Comparison of ENCODE assay signal across 24 mouse cellular contexts in the genomic region with DNA sequence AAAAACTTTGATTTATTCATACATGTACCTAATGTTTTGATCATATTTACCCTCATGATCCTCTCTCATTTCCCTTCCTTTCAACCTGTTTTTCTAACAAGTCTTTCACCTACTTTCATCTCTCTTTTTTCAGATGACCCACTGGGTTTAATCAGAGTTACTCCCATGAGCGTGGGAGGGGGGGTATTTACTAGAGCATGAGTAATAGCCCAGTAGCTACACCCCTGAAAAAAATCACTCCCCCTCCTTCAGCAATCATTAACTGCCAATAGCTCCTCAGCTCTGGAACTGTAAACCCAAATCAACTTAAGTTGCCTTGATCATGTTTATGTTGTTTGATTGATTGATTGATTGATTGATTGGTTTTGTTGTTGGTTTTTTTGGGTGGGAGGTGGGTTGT.
"Had no signal": no experiment of that assay in that cellular context is flagged by ENCODE, and none has a peak within 500 bp of the region (broad histone marks: within the 10 kb centered on the region; RNA-seq: fewer than 3 reads in every experiment).

No protein-coding gene starts in this region.

- H3K27ac ChIP-seq: gastrocnemius, adult 2 months; heart, adult 2 months; heart, embryonic 13.5 days; heart, embryonic 15.5 days; hindbrain, embryonic 13.5 days; hindbrain, embryonic 15.5 days; hindbrain, postnatal 0 days; kidney, postnatal 0 days; limb, embryonic 13.5 days; limb, embryonic 15.5 days; liver, embryonic 12.5 days; liver, embryonic 14.5 days had no signal

- H3K4me3 ChIP-seq: gastrocnemius, adult 2 months; heart, adult 2 months; heart, embryonic 13.5 days; heart, embryonic 15.5 days; hindbrain, embryonic 13.5 days; hindbrain, embryonic 15.5 days; limb, embryonic 13.5 days; limb, embryonic 15.5 days; liver, embryonic 12.5 days had no signal

- H3K27me3 ChIP-seq: heart, embryonic 13.5 days; heart, embryonic 15.5 days; hindbrain, embryonic 13.5 days; hindbrain, embryonic 15.5 days; limb, embryonic 13.5 days; limb, embryonic 15.5 days; liver, embryonic 12.5 days had no signal

- H3K4me1 ChIP-seq: heart, embryonic 13.5 days; heart, embryonic 15.5 days; hindbrain, embryonic 13.5 days; hindbrain, embryonic 15.5 days; limb, embryonic 13.5 days; limb, embryonic 15.5 days; liver, embryonic 12.5 days had no signal

- DNase-seq: gastrocnemius, adult 2 months; gastrocnemius, postnatal 14 days; gastrocnemius, postnatal 36 days; heart, adult 11 months; heart, adult 2 months; heart, postnatal 14 days; heart, postnatal 36 days; kidney, adult 11 months; kidney, adult 8-10 months; kidney, postnatal 36 days; layer of hippocampus, adult 9-11 months; layer of hippocampus, postnatal 36 days; left cerebral cortex, postnatal 4 days had no signal

- H3K4me2 ChIP-seq: heart, embryonic 11.5 days; heart, embryonic 13.5 days; heart, embryonic 15.5 days; hindbrain, embryonic 13.5 days; hindbrain, embryonic 15.5 days; limb, embryonic 13.5 days; limb, embryonic 15.5 days; liver, embryonic 12.5 days had no signal

- H3K9me3 ChIP-seq: heart, embryonic 13.5 days; heart, embryonic 15.5 days; hindbrain, embryonic 13.5 days; hindbrain, embryonic 15.5 days; limb, embryonic 13.5 days; limb, embryonic 15.5 days; liver, embryonic 12.5 days had no signal

- ATAC-seq: hindbrain, postnatal 0 days; liver, embryonic 12.5 days had no signal

- H3K36me3 ChIP-seq: heart, embryonic 13.5 days; heart, embryonic 15.5 days; hindbrain, embryonic 13.5 days; hindbrain, embryonic 15.5 days; limb, embryonic 13.5 days; limb, embryonic 15.5 days; liver, embryonic 12.5 days had no signal

- H3K9ac ChIP-seq: heart, embryonic 13.5 days; heart, embryonic 15.5 days; hindbrain, embryonic 13.5 days; hindbrain, embryonic 15.5 days; limb, embryonic 13.5 days; limb, embryonic 15.5 days; liver, embryonic 12.5 days; liver, embryonic 14.5 days had no signal
